Mouse (Mus musculus) embryonic facial prominence, embryonic 13.5 days (tissue): Measurements from ENCODE around the gene Pkm. TPM values are rescaled to one million over a fixed set of nuclear protein-coding genes. Genes with fewer than 3 reads are reported as not detected.

ENCODE experiments used
- ATAC-seq: fragments of 200-750 bp; cut with Nextera tagmentation; 2 replicates; pipeline ENCODE4 v1.8.0; 2017; ENCODE audit warnings: low read depth; ENCODE audit not compliant: insufficient number of reproducible peaks, insufficient read depth, low FRiP score, low TSS enrichment
- H3K27ac ChIP-seq: fragments of 300-500 bp; sonication (generic); 2 replicates; pipeline ENCODE4 v1.5.1; 2015; ENCODE audit warnings: moderate library complexity, mild to moderate bottlenecking, inconsistent platforms
- H3K27me3 ChIP-seq: fragments of 300-500 bp; sonication (generic); 2 replicates; pipeline ENCODE4 v1.6.1; 2015; ENCODE audit warnings: mild to moderate bottlenecking, inconsistent platforms
- H3K36me3 ChIP-seq: fragments of 300-500 bp; sonication (generic); 2 replicates; pipeline ENCODE4 v1.6.1; 2015; ENCODE audit warnings: mild to moderate bottlenecking, inconsistent platforms
- H3K4me1 ChIP-seq: fragments of 300-500 bp; sonication (generic); 2 replicates; pipeline ENCODE4 v1.6.1; 2015; ENCODE audit warnings: inconsistent platforms
- H3K4me2 ChIP-seq: fragments of 300-500 bp; sonication (generic); 2 replicates; pipeline ENCODE4 v1.6.1; 2015; ENCODE audit warnings: moderate library complexity, mild to moderate bottlenecking, inconsistent platforms
- H3K4me3 ChIP-seq: fragments of 300-500 bp; sonication (generic); 2 replicates; pipeline ENCODE4 v1.5.1; 2015; ENCODE audit warnings: mild to moderate bottlenecking, inconsistent platforms
- H3K9ac ChIP-seq: fragments of 300-500 bp; sonication (generic); 2 replicates; pipeline ENCODE4 v1.6.1; 2015; ENCODE audit warnings: mild to moderate bottlenecking, inconsistent platforms
- H3K9me3 ChIP-seq: fragments of 300-500 bp; sonication (generic); 2 replicates; pipeline ENCODE4 v1.6.1; 2016; ENCODE audit warnings: inconsistent platforms
- WGBS: fragments of 180-500 bp; shearing (Covaris S2); methylation state at CpG from one replicate; pipeline ENCODE4 v1.1.7; 2015; ENCODE audit warnings: mixed read lengths; 5-methylcytosine and 5-hydroxymethylcytosine counted together
- polyA plus RNA-seq: library from polyadenylated mRNA; unstranded; fragments of >200 nt; fragmentation: Nextera tagmentation; extraction: Ambion mirVana; gene quantifications from 2 replicates; pipeline ENCODE4 v1.2.1, GENCODE M21; 2015

The Pkm gene
- 1,264 and 1,360 TPM in 2 replicates for polyA plus RNA-seq

DNA sequence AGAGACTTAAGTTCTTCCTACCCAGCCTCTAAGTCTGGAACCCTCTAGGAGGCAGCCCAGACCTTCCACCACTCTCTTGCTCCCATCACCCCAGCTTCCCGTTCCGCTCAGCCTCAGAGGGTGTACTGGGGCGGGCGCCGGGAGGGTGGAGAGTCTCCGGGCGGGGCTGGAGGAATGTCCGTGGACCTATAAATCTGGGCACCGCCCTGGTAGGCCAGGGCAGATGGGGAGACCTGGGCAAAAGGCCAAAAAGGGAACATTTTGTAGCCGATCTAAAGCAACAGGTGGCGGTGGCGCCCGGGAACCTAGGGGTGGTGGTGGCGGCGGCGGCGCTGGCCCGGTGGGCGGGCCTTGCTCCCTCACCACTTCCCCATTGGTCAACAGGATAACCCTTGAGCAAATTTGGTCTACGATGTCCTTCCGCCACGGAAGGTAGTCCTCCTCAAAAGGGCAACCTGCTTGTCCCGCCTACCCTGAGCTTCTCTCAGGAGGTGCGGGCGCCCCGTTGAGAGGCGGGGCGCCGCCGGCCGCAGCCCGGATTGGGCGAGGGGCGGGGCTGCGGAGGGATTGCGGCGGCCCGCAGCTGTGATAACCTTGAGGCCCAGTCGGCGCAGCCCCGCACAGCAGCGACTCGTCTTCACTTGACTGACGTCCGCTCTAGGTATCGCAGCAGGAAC is at the start of gene Pkm:
Gene Pkm (plus strand): TSS at position 411 of the 677 bp plus-strand sequence.
- Histone ChIP-seq H3K27ac (peak within 1 kb of the TSS; percentile 93), H3K27me3 (no peaks in the 10 kb centered on the region), H3K4me2 (peak within 1 kb of the TSS; percentile 73), H3K9me3 (no peaks in the 10 kb centered on the region), H3K4me3 (peak within 1 kb of the TSS; percentile 55), H3K4me1 (peaks cover 35% of the 10 kb centered on the region), H3K9ac (peak within 1 kb of the TSS; percentile 78), H3K36me3 (peaks cover 17% of the 10 kb centered on the region)
- WGBS: under 1% methylated on average over 45 of the region's 46 CpGs
- peak; percentile 89 for ATAC-seq

DNA sequence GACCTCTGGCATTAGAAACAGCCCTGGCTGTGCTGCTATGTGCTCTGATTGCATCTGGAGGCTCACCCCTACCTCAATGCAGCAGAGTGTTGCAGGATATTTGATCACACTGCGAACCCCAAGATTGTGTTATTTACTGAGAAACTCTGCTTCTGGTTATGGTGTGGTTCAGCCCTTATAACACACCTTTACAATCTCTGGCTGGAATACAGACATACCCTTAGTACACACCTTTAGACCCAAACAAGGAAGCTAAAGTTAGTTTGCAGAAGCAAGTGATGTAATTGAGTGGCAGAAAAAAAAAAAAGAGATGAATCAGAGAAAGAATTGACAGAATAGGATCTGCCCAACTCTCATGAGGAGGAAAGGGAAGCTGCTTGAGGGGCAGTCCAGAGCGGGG is 45.2 kb upstream of the Pkm start:
- H3K4me3 ChIP-seq: no peak overlapping the region
- no peaks in the 10 kb centered on the region for H3K27me3 ChIP-seq
- no peak overlapping the region for H3K9ac ChIP-seq
- no peaks in the 10 kb centered on the region for H3K9me3 ChIP-seq
- ATAC-seq: no peak
- no peak overlapping the region for H3K4me2 ChIP-seq
- 88% methylated on average over 2 of the region's 2 CpGs for WGBS
- peaks cover 5% of the 10 kb centered on the region; the same call in 1 of the 2 replicates for H3K4me1 ChIP-seq
- no peak overlapping the region for H3K27ac ChIP-seq
- no peaks in the 10 kb centered on the region for H3K36me3 ChIP-seq

DNA sequence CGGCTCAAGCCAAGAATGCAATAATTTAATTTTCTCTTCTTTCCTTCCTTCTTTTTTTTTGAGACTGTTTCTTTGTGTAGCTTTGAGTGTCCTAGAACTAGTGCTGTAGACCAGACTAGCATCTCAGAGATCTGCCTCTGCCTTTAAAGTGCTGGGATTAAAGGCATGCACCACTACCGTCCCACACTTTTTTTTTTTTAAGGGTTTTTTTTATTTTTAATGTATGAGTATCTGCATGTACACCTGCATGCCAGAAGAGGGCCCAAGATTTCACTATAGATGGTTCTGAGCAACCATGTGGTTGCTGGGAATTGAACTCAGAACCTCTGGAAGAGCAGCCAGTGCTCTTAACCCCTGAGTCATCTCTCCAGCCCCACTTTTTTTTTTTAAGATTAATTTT is 40.4 kb upstream of the Pkm start:
- 67% methylated on average over 2 of the region's 2 CpGs for WGBS
- H3K4me3 ChIP-seq: no peak overlapping the region
- no peaks in the 10 kb centered on the region for H3K27me3 ChIP-seq
- H3K36me3 ChIP-seq: no peaks in the 10 kb centered on the region
- H3K9ac ChIP-seq: no peak overlapping the region
- no peak overlapping the region for H3K4me2 ChIP-seq
- ATAC-seq: no peak
- no peaks in the 10 kb centered on the region for H3K9me3 ChIP-seq
- H3K4me1 ChIP-seq: peaks cover 26% of the 10 kb centered on the region
- H3K27ac ChIP-seq: no peak overlapping the region

DNA sequence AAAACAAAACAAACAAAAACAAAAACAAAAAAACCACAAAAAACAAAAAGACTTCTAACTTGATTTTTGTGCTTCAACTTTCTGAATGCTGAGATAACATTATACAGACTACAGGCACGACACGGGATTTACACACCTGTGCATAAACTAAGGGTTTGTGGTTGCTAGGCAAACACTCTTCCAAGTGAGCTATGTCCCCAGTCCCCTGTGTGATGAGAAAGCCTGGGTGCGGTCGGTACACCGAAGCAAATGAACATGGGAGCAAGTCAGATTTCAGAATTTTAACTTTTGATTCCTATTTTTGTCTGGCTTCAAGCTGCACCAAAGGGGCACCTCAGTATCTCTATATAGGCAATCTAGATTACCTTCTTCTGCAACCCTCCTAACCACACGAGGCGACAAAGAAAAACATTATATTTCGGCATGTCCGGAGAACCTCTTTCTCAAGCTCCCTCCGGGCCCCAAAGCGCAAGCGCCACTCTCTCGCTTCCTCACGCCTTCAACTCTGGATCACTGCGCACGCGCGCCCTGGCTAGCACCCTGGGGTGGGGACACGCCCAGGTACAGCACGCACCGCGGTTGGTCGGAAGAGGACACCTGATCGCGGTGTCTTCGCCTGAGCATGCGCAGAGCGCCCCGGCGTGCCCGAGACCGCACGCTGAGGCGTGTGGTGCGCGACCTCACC is 39.4 kb upstream of the Pkm start, which contains the start of gene Parp6:
Gene Parp6 (plus strand): TSS at position 663 of the 685 bp plus-strand sequence.
- Histone ChIP-seq H3K9ac (peak within 1 kb of the TSS; percentile 94), H3K4me2 (peak within 1 kb of the TSS; percentile 69), H3K36me3 (no peaks in the 10 kb centered on the region), H3K9me3 (no peaks in the 10 kb centered on the region), H3K4me1 (peaks cover 26% of the 10 kb centered on the region), H3K27me3 (no peaks in the 10 kb centered on the region), H3K27ac (peak within 1 kb of the TSS; percentile 91), H3K4me3 (peak within 1 kb of the TSS; percentile 97)
- ATAC-seq: peak; percentile 99
- WGBS: 1% methylated on average over 36 of the region's 36 CpGs

DNA sequence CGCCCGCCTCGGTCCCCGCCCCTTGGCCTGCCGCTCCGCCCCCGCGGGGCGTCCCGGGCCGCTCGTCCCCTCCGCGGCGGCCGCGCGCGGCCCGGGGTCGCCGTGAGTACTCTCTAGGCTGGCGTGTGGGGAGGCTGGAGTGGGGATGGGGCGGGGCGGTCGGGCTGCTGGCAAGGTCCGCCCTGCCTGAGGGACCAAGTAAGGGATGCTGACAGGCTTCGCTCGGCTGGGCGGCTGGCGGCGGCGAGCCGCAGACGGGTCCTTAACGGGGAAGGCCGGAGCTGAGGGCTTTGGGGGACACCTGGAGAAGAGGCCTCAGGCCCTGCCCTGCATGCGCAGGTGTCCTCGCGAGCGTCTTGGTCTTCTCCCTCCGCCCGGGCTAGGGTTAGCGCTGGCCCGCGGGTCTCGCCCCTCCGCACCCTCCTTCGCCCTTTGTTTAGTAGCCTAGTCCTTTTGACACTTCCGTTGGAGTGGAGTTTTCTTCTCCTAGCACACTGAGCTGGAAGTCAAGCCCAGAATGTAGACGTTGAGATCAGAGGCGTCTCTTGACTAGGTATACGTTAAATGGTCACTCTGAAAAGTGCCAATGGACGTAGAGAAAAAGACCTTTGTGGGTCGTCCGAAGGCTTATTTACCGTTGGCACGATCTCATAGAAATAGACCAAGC is 38.7 kb upstream of the Pkm start:
- Histone ChIP-seq H3K9me3 (no peaks in the 10 kb centered on the region), H3K4me3 (peak overlapping the region; percentile 97), H3K36me3 (peaks cover 6% of the 10 kb centered on the region), H3K27me3 (no peaks in the 10 kb centered on the region), H3K9ac (peak overlapping the region; percentile 94), H3K27ac (peak overlapping the region; percentile 91), H3K4me2 (peak overlapping the region; percentile 69), H3K4me1 (peaks cover 26% of the 10 kb centered on the region)
- WGBS: under 1% methylated on average over 58 of the region's 58 CpGs
- ATAC-seq: no peak; the same call in 1 of the 2 replicates

DNA sequence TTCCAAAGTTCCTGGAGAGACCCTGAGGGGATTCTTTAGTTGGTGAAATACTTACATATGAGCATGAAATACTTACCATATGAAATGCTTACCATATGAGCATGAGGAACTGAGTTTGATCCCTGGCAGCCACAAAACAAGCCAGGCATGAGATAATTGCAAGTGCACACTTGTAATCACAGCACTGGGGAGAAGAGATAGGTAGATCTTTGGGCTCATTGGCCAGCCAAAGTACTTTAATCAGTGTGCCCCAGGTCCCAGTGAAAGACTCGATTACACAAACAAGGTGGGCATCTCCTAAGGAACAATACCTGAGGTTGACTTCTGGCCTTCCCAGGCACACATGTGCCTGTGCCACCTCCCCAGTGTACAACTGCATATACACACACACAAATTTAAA is 17.8 kb upstream of the Pkm start:
- ATAC-seq: no peak
- Histone ChIP-seq H3K9me3 (no peaks in the 10 kb centered on the region), H3K4me3 (no peak overlapping the region), H3K4me2 (no peak overlapping the region), H3K9ac (no peak overlapping the region), H3K27me3 (no peaks in the 10 kb centered on the region), H3K27ac (no peak overlapping the region; the same call in 1 of the 2 replicates), H3K36me3 (peaks cover 73% of the 10 kb centered on the region), H3K4me1 (peaks cover 3% of the 10 kb centered on the region; the same call in 1 of the 2 replicates)
- 50% methylated on average over 1 of the region's 1 CpGs for WGBS

DNA sequence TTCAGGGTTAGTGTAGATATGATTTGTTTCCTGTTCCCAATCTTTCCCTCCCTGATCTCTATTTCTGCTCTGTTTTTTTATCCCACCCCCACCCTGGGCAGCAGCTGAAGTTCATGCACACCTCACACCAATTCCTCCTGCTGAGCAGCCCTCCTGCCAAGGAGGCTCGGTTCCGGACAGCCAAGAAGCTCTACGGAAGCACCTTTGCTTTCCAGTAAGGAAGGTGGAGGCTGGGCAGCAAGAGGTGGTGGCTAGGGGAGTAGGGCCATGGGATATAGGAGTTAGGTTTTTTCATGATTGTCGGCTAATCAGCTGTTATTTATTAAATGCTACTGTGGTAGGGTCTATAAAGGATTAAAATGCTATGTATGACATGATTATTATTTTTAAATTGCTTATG is 16.2 kb upstream of the Pkm start:
- Histone ChIP-seq H3K27me3 (no peaks in the 10 kb centered on the region), H3K9ac (no peak overlapping the region), H3K9me3 (no peaks in the 10 kb centered on the region), H3K4me3 (no peak overlapping the region), H3K27ac (no peak overlapping the region), H3K36me3 (peaks cover 65% of the 10 kb centered on the region), H3K4me1 (peaks cover 3% of the 10 kb centered on the region; the same call in 1 of the 2 replicates), H3K4me2 (no peak overlapping the region)
- ATAC-seq: no peak
- WGBS: 87% methylated on average over 4 of the region's 4 CpGs

DNA sequence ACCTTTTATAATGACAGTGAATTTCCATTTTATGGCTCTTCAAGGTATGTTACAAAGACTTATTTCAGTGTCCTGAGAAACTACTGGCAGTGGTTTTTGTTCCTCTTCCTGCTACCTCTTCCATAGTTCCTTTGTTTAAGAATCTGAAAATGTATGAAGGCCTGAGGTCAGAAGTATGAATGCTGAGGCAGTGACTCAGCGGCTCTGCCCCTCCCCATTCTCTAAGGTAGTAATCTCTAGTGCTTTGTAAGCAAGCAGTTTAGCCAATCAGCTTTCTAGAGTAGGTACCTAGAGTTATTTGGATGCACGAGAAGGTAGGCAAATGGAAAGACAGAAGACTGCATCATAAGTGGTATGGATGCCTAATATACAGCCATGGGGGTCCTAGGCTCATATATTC is 14.8 kb upstream of the Pkm start:
- no peak overlapping the region for H3K4me2 ChIP-seq
- WGBS: 86% methylated on average over 2 of the region's 2 CpGs
- ATAC-seq: no peak

DNA sequence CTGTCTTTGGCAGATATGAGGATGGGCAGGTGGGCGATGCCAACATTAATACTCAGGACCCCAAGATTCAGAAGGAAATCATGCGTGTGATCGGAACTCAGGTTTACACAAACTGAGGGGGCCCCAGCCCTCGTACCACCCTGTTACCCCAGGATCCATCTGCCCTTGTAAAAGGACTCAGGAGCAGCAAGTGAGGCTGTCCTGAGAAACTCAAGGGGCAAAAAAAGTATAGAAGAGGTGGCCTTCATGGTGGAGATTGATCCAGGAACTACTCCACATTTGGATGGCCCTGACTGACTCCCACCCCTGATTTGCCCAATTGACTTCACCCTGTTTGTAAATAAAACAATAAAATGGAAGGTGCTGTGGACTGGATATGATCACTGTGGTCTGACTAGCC is 6.3 kb upstream of the Pkm start:
- Histone ChIP-seq H3K4me1 (no peaks in the 10 kb centered on the region; the same call in 1 of the 2 replicates), H3K36me3 (peaks cover 46% of the 10 kb centered on the region), H3K27me3 (no peaks in the 10 kb centered on the region), H3K27ac (no peak overlapping the region), H3K9me3 (no peaks in the 10 kb centered on the region), H3K4me2 (no peak overlapping the region), H3K4me3 (no peak overlapping the region), H3K9ac (no peak overlapping the region)
- WGBS: 99% methylated on average over 4 of the region's 4 CpGs
- no peak for ATAC-seq

More for the DNA sequence above, 14.8 kb upstream of the Pkm start:
- Histone ChIP-seq H3K9me3 (no peaks in the 10 kb centered on the region), H3K36me3 (peaks cover 61% of the 10 kb centered on the region), H3K27ac (no peak overlapping the region), H3K9ac (no peak overlapping the region), H3K4me3 (no peak overlapping the region), H3K27me3 (no peaks in the 10 kb centered on the region), H3K4me1 (peaks cover 3% of the 10 kb centered on the region; the same call in 1 of the 2 replicates)

DNA sequence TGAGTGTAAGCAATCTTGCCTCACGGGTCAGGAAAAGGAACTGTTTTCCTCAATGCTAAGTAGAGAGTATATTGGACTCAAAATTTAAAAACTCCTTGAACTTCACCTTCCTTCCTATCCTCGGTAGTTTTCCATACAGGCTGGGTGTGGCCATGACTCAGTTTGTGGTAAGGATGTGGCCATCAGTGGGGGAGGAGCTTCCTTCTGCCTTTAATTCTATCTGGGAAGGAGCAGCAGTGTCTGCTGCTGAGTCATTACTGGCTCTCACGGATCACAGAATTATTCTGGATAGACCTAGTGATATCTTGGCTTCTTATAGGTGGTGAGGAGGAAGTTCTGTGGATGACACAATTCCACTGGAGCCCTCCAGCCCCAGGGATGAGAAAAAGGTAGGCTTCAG is 2.8 kb upstream of the Pkm start:
- H3K36me3 ChIP-seq: peaks cover 27% of the 10 kb centered on the region
- no peaks in the 10 kb centered on the region for H3K9me3 ChIP-seq
- no peak overlapping the region for H3K4me3 ChIP-seq
- no peaks in the 10 kb centered on the region for H3K27me3 ChIP-seq
- no peak overlapping the region for H3K27ac ChIP-seq
- no peak overlapping the region for H3K9ac ChIP-seq
- 34% methylated on average over 3 of the region's 3 CpGs for WGBS
- ATAC-seq: no peak
- H3K4me1 ChIP-seq: peaks cover 8% of the 10 kb centered on the region
- H3K4me2 ChIP-seq: no peak overlapping the region

DNA sequence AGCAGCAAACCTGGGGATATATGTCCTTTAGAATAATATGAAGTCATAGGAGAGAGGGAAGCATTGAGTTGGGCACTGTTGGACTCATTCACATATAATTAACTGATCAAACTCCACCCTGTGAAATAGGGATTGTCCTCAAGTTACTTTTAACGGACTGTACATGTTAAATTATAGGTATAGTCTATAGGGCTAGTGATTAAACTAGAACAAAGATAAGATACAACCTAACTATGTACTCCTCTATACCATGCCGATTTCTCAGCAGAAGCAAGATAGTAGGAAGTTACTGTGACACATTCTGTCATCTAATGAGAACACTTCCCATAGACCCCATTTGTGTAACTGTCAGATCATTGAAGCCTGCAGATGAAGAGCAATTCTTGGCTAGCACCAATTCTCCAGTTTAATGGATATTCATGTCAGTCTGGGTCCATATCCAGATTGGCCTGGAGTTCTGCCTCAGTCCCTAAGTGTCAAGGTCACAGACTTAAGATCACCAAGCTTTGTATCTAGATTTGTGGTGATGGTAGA is 1.7 kb upstream of the Pkm start:
- no peak for ATAC-seq
- Histone ChIP-seq H3K4me1 (peaks cover 19% of the 10 kb centered on the region), H3K4me3 (no peak overlapping the region), H3K9me3 (no peaks in the 10 kb centered on the region), H3K27ac (no peak overlapping the region), H3K27me3 (no peaks in the 10 kb centered on the region), H3K36me3 (peaks cover 16% of the 10 kb centered on the region), H3K9ac (no peak overlapping the region), H3K4me2 (no peak overlapping the region)
- WGBS: 86% methylated on average over 2 of the region's 2 CpGs
